Mouse (Mus musculus) testis, postnatal 14 days (tissue): ENCODE results near the gene Olfr1240.

Source experiments
- DNase-seq: peaks from one replicate; pipeline ENCODE4 v3.0.0; 2021; ENCODE audit warnings: low spot score

Gene Olfr1240

GRCm38 (mm10) chr2:89442900-89443299, at the start of gene Olfr1240:
Gene Olfr1240 (minus strand): TSS chr2:89443000.
- DNase-seq = no peak

GRCm38 (mm10) chr2:89487026-89487425, 44.2 kb upstream of the Olfr1240 start, which contains the start of gene Olfr1241:
Gene Olfr1241 (minus strand): TSS chr2:89487126.
- DNase-seq = no peak

GRCm38 (mm10) chr2:89420307-89420706, 22.5 kb downstream of the Olfr1240 start, which contains the start of gene Olfr1239:
Gene Olfr1239 (minus strand): TSS chr2:89420407.
- DNase-seq = no peak

GRCm38 (mm10) chr2:89414557-89414956, 28.2 kb downstream of the Olfr1240 start:
- no peak for DNase-seq

GRCm38 (mm10) chr2:89409576-89409975, 33.2 kb downstream of the Olfr1240 start, which contains the start of gene Olfr1238:
Gene Olfr1238 (minus strand): TSS chr2:89409676.
- DNase-seq = no peak

GRCm38 (mm10) chr2:89400882-89401281, 41.9 kb downstream of the Olfr1240 start:
- DNase-seq = no peak
